Mouse (Mus musculus) lung, adult 2 months (tissue): ENCODE measurements at regions not wholly inside any gene's neighbourhood (a gene's known extent, or its start where the extent isn't known, plus 50 kb on each side); places are given as distances from the start of the nearest gene placed in this dataset.

Source experiments
- CTCF ChIP-seq: fragments of 200-500 bp; IDR thresholded peaks from 2 replicates; pipeline ENCODE4 v1.5.1; 2011; ENCODE audit warnings: mild to moderate bottlenecking, low read length, control low read depth; ENCODE audit not compliant: insufficient read depth
- POLR2A ChIP-seq: fragments of 200-500 bp; IDR thresholded peaks from 2 replicates; pipeline ENCODE4 v1.6.1; 2011; ENCODE audit warnings: low read depth, mild to moderate bottlenecking, control low read depth, low read length, borderline replicate concordance; ENCODE audit errors: extremely low read depth

DNA sequence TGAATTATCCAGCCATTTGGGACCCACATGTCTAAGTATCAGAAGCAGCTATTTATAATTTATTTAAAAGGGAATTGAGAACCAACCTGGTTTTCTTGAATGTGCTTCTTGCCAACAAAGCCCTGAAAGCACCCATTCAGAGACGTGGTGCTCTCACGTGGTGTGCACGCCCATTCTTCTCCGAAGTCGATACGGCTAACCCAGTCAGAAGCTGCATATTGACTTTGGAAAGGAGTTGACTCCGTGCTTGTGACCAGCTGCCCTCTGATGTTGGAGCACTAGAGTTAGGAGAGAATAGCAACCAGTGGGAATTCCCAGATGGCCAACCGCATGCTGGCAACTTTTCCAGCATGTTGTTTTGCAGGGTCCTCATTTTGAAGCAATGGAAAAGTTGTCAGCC is 240.2 kb upstream of the Lrtm1 start:
- TF ChIP-seq CTCF (no peak), POLR2A (no peak)
